In the genomic region with DNA sequence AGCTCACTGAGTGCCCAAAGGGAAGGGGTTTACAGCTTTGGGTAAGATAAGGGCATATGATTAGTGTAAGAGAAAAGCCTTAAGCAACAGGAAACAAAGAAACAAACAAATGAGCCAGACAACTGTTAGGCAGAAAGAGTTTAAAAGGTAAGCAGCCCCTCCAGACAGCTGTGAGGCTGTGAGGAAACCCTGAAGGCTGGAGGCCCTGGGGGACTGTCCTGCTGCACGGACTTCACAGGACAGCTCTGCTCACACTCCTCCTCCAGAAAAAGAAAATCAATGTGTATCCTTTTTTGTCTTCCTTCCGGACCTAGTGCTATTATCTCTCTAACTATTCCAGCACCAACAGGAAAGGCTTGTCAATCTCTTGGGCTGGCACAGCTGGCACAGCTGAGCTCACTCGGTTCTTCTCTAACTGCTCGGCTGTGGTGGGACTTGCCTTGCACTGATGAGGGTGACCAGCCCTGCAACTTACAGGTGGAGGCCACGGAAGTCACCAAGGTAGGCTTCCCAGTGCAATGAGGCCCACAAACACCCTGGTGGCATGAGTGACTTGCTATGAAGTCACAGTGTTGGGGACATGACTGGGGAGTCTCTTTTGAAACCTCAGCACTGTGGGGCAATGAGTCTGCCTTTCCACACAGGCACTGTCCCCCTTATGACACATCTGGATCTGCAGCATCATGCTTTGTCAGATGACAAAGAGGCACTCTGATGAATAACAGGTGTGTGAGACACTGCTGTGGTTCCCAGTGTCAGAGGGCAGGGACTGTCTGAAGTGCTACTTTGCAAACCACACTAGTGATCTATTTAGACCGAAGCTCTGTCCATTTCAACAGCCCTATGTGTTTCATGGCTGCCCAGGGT, we compare ENCODE assay signal across 9 mouse cellular contexts. TPM values are rescaled to one million over a fixed set of nuclear protein-coding genes. Genes with fewer than 3 reads are reported as not detected.
A peak's percentile ranks its signal among the peaks of the same experiment; 100 is the strongest.
DNase-seq lines count a peak whose midpoint lies in the region; ATAC-seq and TF ChIP-seq lines count a peak whose summit lies in the region.
"Had no signal": no experiment of that assay in that cellular context is flagged by ENCODE, and none has a peak within 500 bp of the region (broad histone marks: within the 10 kb centered on the region; RNA-seq: fewer than 3 reads in every experiment).

No protein-coding gene starts in this region.

- peak; percentile 48 for DNase-seq in liver, postnatal 0 days
- DNase-seq in liver: no peak
- DNase-seq in forebrain, postnatal 0 days: no peak
- DNase-seq in midbrain, embryonic 10.5 days (ENCODE audit: low spot score): no peak
- peak; percentile 39 to 56 for DNase-seq in thymus, postnatal 10 days (ENCODE audit: low spot score in 2 of 2)
- DNase-seq in urinary bladder, adult 2 months (ENCODE audit: low spot score): no peak
- DNase-seq in Muller cell, postnatal 12 days (ENCODE audit: inconsistent ontology term): no peak
- DNase-seq in lung, postnatal 36 days: no peak

- 39% methylated on average over 6 of the region's 6 CpGs for WGBS in liver, postnatal 0 days (ENCODE audit: insufficient replicate concordance)
- WGBS in forebrain, postnatal 0 days: 30% methylated on average over 6 of the region's 6 CpGs
- WGBS in midbrain, embryonic 10.5 days: 49% methylated on average over 6 of the region's 6 CpGs

- H3K9me3 ChIP-seq in liver, postnatal 0 days (ENCODE audit: low read length): no peaks in the 10 kb centered on the region
- H3K9me3 ChIP-seq in forebrain, postnatal 0 days (ENCODE audit: low read length): no peaks in the 10 kb centered on the region
- no peaks in the 10 kb centered on the region for H3K9me3 ChIP-seq in midbrain, embryonic 10.5 days (replicated peaks)

- H3K9ac ChIP-seq in liver, postnatal 0 days (replicated peaks): no peak overlapping the region
- peak overlapping the region; percentile 51 for H3K9ac ChIP-seq in forebrain, postnatal 0 days

- H3K4me2 ChIP-seq in liver, postnatal 0 days (ENCODE audit: low read depth, low read length): no peak overlapping the region
- H3K4me2 ChIP-seq in forebrain, postnatal 0 days (ENCODE audit: low read depth): peak overlapping the region; percentile 8; the same call in 1 of the 2 replicates

- H3K27ac ChIP-seq in liver, postnatal 0 days (ENCODE audit: low read depth): peak overlapping the region; percentile 64
- H3K27ac ChIP-seq in forebrain, postnatal 0 days (ENCODE audit: low read depth, low read length): peak overlapping the region; percentile 100
- peak overlapping the region; percentile 95 for H3K27ac ChIP-seq in midbrain, embryonic 10.5 days (replicated peaks)
- H3K27ac ChIP-seq: macrophage had no signal

- TF ChIP-seq EP300 in liver, postnatal 0 days (IDR thresholded peaks at IDR 0.05; ENCODE audit: low read depth): no peak

- no peaks in the 10 kb centered on the region for H3K36me3 ChIP-seq in liver, postnatal 0 days (replicated peaks; ENCODE audit: insufficient read depth, low read length)
- no peaks in the 10 kb centered on the region for H3K36me3 ChIP-seq in forebrain, postnatal 0 days (ENCODE audit: insufficient read depth)
- H3K36me3 ChIP-seq in midbrain, embryonic 10.5 days: no peaks in the 10 kb centered on the region

- ATAC-seq in liver, postnatal 0 days: peak; percentile 51; the same call in 1 of the 2 replicates
- ATAC-seq in forebrain, postnatal 0 days: peak; percentile 1; the same call in 1 of the 2 replicates

- H3K27me3 ChIP-seq in liver, postnatal 0 days (ENCODE audit: insufficient read depth, low read length): no peaks in the 10 kb centered on the region
- H3K27me3 ChIP-seq in forebrain, postnatal 0 days (ENCODE audit: insufficient read depth, low read length): no peaks in the 10 kb centered on the region
- peaks cover 16% of the 10 kb centered on the region; the same call in 1 of the 2 replicates for H3K27me3 ChIP-seq in midbrain, embryonic 10.5 days (ENCODE audit: low read depth, poor library complexity, severe bottlenecking)

- H3K4me3 ChIP-seq in liver, postnatal 0 days (ENCODE audit: low read depth, low read length): no peak overlapping the region
- no peak overlapping the region for H3K4me3 ChIP-seq in forebrain, postnatal 0 days (ENCODE audit: low read depth, low read length)
- peak overlapping the region; percentile 39 for H3K4me3 ChIP-seq in midbrain, embryonic 10.5 days

- TF ChIP-seq CTCF in liver, postnatal 0 days (IDR thresholded peaks at IDR 0.05; ENCODE audit: low read depth): no peak
- TF ChIP-seq CTCF in forebrain, postnatal 0 days (IDR thresholded peaks at IDR 0.05; ENCODE audit: low read depth): no peak

- peaks cover 16% of the 10 kb centered on the region for H3K4me1 ChIP-seq in liver, postnatal 0 days (ENCODE audit: insufficient read depth)
- H3K4me1 ChIP-seq in forebrain, postnatal 0 days (ENCODE audit: insufficient read depth): peaks cover 40% of the 10 kb centered on the region
- peaks cover 51% of the 10 kb centered on the region for H3K4me1 ChIP-seq in midbrain, embryonic 10.5 days

RNA-seq across cellular contexts. Expression of gene Cdk5r1, which starts 27.9 kb away (rescaled TPM):
- polyA plus RNA-seq in liver, postnatal 0 days (2015; fragmentation: Nextera tagmentation; extraction: Ambion mirVana): 0.18 and 0.28 TPM in 2 replicates
- total RNA-seq in forebrain, postnatal 0 days (2014; rRNA removed): 392 and 416 TPM in 2 replicates
- polyA plus RNA-seq in forebrain, postnatal 0 days (2015; fragmentation: Nextera tagmentation; extraction: Ambion mirVana): 117 and 122 TPM in 2 replicates
- polyA plus RNA-seq in midbrain, embryonic 10.5 days (2016; fragmentation: Nextera tagmentation; extraction: Ambion mirVana): 5.2 and 11.2 TPM in 2 replicates
- 0.94 and 1.4 TPM in 2 replicates for polyA plus RNA-seq in urinary bladder, adult 2 months (2012; rRNA removed)

Comparison
In these comparisons a context has a peak if more than half of its experiments do, and no peak if none do; other contexts are left out.
1. DNase-seq: peak in liver, postnatal 0 days (single experiment) and thymus, postnatal 10 days (2 of 2); none in liver (single experiment), forebrain, postnatal 0 days (single experiment), midbrain, embryonic 10.5 days (single experiment), urinary bladder, adult 2 months (single experiment), Muller cell, postnatal 12 days (single experiment) and lung, postnatal 36 days (single experiment).
2. Peak in every context shown above with its lines, with median percentiles within 50 percentile points of each other: H3K27ac ChIP-seq.